Mouse (Mus musculus) lung, postnatal 0 days (tissue): ENCODE measurements around the gene Slc2a9. TPM values are rescaled to one million over a fixed set of nuclear protein-coding genes. Genes with fewer than 3 reads are reported as not detected.

Experiments
- ATAC-seq: fragments of 200-750 bp; cut with Nextera tagmentation; 2 replicates; pipeline ENCODE4 v1.8.0; 2017; ENCODE audit warnings: moderate library complexity
- DNase-seq: peaks from one replicate; pipeline ENCODE4 v3.0.0-alpha.2; 2016; ENCODE audit warnings: low spot score
- H3K27ac ChIP-seq: fragments of 300-500 bp; sonication (generic); 2 replicates; pipeline ENCODE4 v1.5.1; 2014; ENCODE audit warnings: antibody characterized with exemption, mild to moderate bottlenecking, low read length, mixed read lengths
- H3K27me3 ChIP-seq: fragments of 300-500 bp; sonication (generic); replicated peaks from 2 replicates; pipeline ENCODE4 v1.6.1; 2014; ENCODE audit warnings: low read length, mixed read lengths; ENCODE audit not compliant: insufficient read depth
- H3K36me3 ChIP-seq: fragments of 300-500 bp; sonication (generic); 2 replicates; pipeline ENCODE4 v1.6.1; 2014; ENCODE audit warnings: low read length, mixed read lengths; ENCODE audit not compliant: insufficient read depth
- H3K4me1 ChIP-seq: fragments of 300-500 bp; sonication (generic); 2 replicates; pipeline ENCODE4 v1.6.1; 2014; ENCODE audit warnings: antibody characterized with exemption, low read depth, low read length, mixed read lengths; ENCODE audit not compliant: insufficient read depth
- H3K4me2 ChIP-seq: fragments of 300-500 bp; sonication (generic); replicated peaks from 2 replicates; pipeline ENCODE4 v1.6.1; 2014; ENCODE audit warnings: low read depth, mild to moderate bottlenecking, low read length, moderate library complexity, mixed read lengths
- H3K4me3 ChIP-seq: fragments of 300-500 bp; sonication (generic); 2 replicates; pipeline ENCODE4 v1.5.1; 2014; ENCODE audit warnings: low read depth, low read length
- H3K9ac ChIP-seq: fragments of 300-500 bp; sonication (generic); replicated peaks from 2 replicates; pipeline ENCODE4 v1.6.1; 2014; ENCODE audit warnings: low read depth, mild to moderate bottlenecking
- H3K9me3 ChIP-seq: fragments of 300-500 bp; sonication (generic); 2 replicates; pipeline ENCODE4 v1.6.1; 2016; ENCODE audit warnings: low read length, mixed read lengths
- CTCF ChIP-seq: IDR thresholded peaks from 2 replicates; pipeline ENCODE4 v1.5.1; 2016; ENCODE audit warnings: antibody characterized with exemption, mild to moderate bottlenecking
- EP300 ChIP-seq: IDR thresholded peaks from 2 replicates; pipeline ENCODE4 v1.6.1; 2016; ENCODE audit warnings: antibody characterized with exemption, mild to moderate bottlenecking, control low read depth
- WGBS: fragments of 180-500 bp; shearing (Covaris S2); extraction: QIAGEN DNeasy Blood & Tissue Kit; methylation state at CpG from one replicate; pipeline ENCODE4 v1.1.7; 2014; 5-methylcytosine and 5-hydroxymethylcytosine counted together
- polyA plus RNA-seq: library from polyadenylated mRNA; unstranded; fragments of >200 nt; fragmentation: Nextera tagmentation; extraction: Ambion mirVana; gene quantifications from 2 replicates; pipeline ENCODE4 v1.2.1, GENCODE M21; 2015

Gene Slc2a9
- polyA plus RNA-seq, 1 experiment from 2014 or later = 2.4 TPM

DNA sequence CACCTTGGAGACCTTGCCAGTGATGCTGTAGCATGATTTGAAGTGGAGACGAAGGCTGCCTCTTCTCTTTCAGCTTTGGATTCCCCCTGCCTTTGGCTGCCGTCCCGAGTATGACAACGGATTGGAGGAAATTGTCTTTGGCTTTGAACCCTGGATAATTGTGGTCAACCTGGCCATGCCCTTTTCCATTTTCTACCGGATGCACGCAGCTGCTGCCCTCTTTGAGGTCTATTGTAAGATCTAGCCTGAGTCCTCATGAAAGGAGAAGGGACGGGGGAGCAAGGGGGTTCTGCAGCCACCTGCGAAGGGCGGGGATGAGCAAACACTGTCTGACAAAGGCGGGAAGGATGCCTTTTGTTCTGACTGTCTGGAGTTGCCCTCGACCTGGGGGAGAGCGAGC is 200.3 kb downstream of the Slc2a9 start:
- Histone ChIP-seq H3K27me3 (no peaks in the 10 kb centered on the region), H3K4me2 (no peak overlapping the region), H3K4me3 (no peak overlapping the region), H3K9me3 (no peaks in the 10 kb centered on the region), H3K9ac (no peak overlapping the region), H3K27ac (no peak overlapping the region), H3K4me1 (no peaks in the 10 kb centered on the region), H3K36me3 (no peaks in the 10 kb centered on the region)
- 43% methylated on average over 12 of the region's 12 CpGs for WGBS
- ATAC-seq (no peak), DNase-seq (no peak)
- no peak for TF ChIP-seq EP300
- TF ChIP-seq CTCF = no peak

DNA sequence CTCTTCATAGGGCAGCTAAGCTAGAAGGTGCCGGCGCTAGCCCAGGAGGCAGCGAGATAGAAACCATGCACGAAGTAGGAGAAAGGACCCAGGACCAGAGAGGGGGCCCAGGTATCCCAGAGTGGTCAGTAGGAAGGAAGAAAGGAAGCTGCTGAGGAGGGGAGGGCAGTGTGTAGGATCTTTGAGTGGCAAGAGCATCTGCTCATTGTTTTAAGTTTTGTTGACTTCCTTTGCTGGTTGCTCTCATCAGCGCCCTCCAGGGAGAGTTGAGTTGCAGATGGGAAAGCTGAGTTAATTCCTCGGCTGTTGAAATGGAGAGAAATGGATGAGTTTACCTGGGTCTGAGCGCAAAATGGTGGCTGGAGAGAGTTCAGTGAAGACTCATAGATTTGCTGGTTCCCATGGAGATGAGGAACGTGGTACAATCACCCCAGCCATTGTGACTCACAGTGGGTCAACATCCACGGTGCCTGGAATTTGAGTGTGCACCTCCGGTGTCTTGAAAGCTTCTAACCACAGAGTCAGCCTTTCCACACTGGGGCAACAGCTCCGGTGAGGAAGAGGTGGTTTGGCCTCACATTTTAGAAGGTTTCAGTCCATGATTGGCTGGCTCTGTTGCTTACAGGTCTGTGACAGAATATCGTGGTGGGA is 201.1 kb downstream of the Slc2a9 start:
- Histone ChIP-seq H3K9ac (no peak overlapping the region), H3K27me3 (no peaks in the 10 kb centered on the region), H3K27ac (no peak overlapping the region), H3K4me3 (no peak overlapping the region), H3K36me3 (no peaks in the 10 kb centered on the region), H3K4me2 (no peak overlapping the region), H3K4me1 (no peaks in the 10 kb centered on the region), H3K9me3 (no peaks in the 10 kb centered on the region)
- WGBS = 86% methylated on average over 12 of the region's 12 CpGs
- no peak for DNase-seq
- no peak for TF ChIP-seq EP300
- TF ChIP-seq CTCF = no peak
- no peak for ATAC-seq

Other genes starting within 250 kb of the Slc2a9 start
- gene Tmem128, start 243.0 kb downstream of the Slc2a9 start, polyA plus RNA-seq = 94.7 and 113 TPM in 2 replicates
- gene Otop1, start 227.2 kb downstream of the Slc2a9 start, polyA plus RNA-seq = not detected in 2 replicates
- gene Drd5, start 183.8 kb downstream of the Slc2a9 start, polyA plus RNA-seq = not detected in 2 replicates
- 158 and 175 TPM in 2 replicates for gene Wdr1, start 60.1 kb upstream of the Slc2a9 start, polyA plus RNA-seq
- 2.9 and 4.9 TPM in 2 replicates for gene Zfp518b, start 181.7 kb upstream of the Slc2a9 start, polyA plus RNA-seq